Mouse (Mus musculus): ENCODE data around the gene Ubxn2a. TPM values are rescaled to one million over a fixed set of nuclear protein-coding genes. Genes with fewer than 3 reads are reported as not detected.

Gene Ubxn2a
- polyA plus RNA-seq, 1 experiment: 18.0 TPM

DNA sequence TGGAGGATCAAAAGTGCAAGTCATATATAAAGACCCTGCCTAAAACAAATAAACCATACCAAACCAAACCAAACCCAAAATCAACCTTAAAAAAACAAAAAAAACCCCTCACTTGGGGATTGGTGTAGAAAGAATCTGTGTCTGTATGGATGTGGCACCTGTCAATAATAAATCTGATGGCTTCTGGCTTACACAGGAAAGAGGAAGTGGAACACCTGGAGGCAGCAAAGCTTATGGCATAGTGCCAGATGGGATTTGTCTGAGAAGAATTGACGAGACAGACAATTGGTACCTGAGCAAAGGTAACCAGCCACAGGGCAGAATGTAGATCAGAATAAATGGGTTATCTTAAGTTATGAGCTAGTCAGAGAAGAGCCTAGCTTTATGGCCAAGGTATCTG is 22.4 kb downstream of the Ubxn2a start:
- no peak overlapping the region for H3K27ac ChIP-seq (ENCODE audit: insufficient read depth, low read length)
- H3K4me3 ChIP-seq (ENCODE audit: insufficient read depth, low read length): no peak overlapping the region
- no peaks in the 10 kb centered on the region for H3K4me1 ChIP-seq (ENCODE audit: control insufficient read depth, insufficient read depth, low read length)
- TF ChIP-seq POLR2A (IDR thresholded peaks at IDR 0.05; ENCODE audit: low read depth, low read length) (no peak), CTCF (IDR thresholded peaks at IDR 0.05; ENCODE audit: borderline replicate concordance, insufficient read depth, low read length) (no peak)

DNA sequence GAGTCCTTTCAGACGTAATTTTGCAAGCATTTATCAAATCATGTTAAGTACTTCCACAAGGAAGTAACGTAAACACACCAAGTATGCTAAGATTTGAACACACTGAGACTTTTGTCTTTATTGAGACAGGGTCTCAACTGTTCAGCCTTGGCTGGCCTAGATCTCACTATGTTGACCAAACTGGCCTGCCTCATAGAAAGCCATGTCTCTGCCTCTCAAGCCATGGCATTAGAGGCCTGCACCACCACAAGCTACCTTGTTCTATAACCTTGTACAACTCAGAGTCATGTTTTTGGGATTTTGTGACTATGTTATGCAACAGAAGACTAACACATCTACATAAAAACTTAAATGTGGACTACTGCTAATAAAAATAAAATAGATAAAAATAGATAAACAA is 25.4 kb downstream of the Ubxn2a start:
- Histone ChIP-seq H3K4me3 (ENCODE audit: insufficient read depth, low read length) (no peak overlapping the region), H3K27ac (ENCODE audit: insufficient read depth, low read length) (no peak overlapping the region), H3K4me1 (ENCODE audit: control insufficient read depth, insufficient read depth, low read length) (no peaks in the 10 kb centered on the region)
- no peak for TF ChIP-seq CTCF (IDR thresholded peaks at IDR 0.05; ENCODE audit: borderline replicate concordance, insufficient read depth, low read length)
- TF ChIP-seq POLR2A (IDR thresholded peaks at IDR 0.05; ENCODE audit: low read depth, low read length): no peak

DNA sequence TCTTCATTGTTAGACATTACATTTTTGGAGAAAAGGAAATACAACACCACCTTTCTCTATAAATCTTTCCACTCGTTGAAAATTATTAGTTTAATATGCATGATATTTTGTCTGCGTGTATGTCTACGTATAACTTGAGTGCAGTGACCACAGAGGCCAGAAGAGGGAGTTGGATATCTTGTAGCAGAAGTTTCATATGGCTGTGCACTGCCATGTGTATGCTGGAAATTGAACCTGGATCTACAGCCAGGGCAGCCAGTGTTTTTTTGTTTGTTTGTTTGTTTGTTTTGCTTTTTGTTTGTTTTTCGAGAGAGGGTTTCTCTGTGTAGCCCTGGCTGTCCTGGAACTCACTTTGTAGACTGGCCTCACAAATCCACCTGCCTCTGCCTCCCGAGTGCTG is 28.5 kb downstream of the Ubxn2a start:
- Histone ChIP-seq H3K4me3 (ENCODE audit: insufficient read depth, low read length) (no peak overlapping the region), H3K27ac (ENCODE audit: insufficient read depth, low read length) (no peak overlapping the region), H3K4me1 (ENCODE audit: control insufficient read depth, insufficient read depth, low read length) (no peaks in the 10 kb centered on the region)
- TF ChIP-seq CTCF (IDR thresholded peaks at IDR 0.05; ENCODE audit: borderline replicate concordance, insufficient read depth, low read length) (no peak), POLR2A (IDR thresholded peaks at IDR 0.05; ENCODE audit: low read depth, low read length) (no peak)

DNA sequence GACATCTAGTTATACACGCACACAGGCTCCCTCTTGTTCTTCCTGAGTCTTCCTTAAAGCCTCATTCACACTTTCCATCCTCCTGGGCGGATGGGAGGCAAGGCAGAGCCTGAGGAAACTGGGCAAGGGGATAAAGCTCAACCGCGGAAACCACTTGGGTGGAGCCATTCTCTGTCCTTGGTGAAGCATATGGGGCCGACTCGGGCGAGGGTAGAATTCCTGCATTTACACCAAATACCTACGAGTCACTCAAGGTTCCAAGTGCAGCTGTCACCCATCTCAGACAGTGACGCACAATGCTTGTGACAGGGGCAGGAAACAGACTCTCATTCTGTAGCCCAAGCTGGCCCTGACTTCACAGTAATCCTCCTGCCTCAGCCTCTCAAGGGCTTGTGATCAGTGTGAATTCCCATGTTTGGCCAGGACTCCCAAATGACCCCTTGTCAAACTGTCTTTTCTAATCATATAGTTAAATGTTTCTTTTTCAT is 29.2 kb downstream of the Ubxn2a start:
- Histone ChIP-seq H3K4me3 (ENCODE audit: insufficient read depth, low read length) (no peak overlapping the region), H3K27ac (ENCODE audit: insufficient read depth, low read length) (no peak overlapping the region), H3K4me1 (ENCODE audit: control insufficient read depth, insufficient read depth, low read length) (no peaks in the 10 kb centered on the region)
- no peak for TF ChIP-seq POLR2A (IDR thresholded peaks at IDR 0.05; ENCODE audit: low read depth, low read length)
- no peak for TF ChIP-seq CTCF (IDR thresholded peaks at IDR 0.05; ENCODE audit: borderline replicate concordance, insufficient read depth, low read length)

DNA sequence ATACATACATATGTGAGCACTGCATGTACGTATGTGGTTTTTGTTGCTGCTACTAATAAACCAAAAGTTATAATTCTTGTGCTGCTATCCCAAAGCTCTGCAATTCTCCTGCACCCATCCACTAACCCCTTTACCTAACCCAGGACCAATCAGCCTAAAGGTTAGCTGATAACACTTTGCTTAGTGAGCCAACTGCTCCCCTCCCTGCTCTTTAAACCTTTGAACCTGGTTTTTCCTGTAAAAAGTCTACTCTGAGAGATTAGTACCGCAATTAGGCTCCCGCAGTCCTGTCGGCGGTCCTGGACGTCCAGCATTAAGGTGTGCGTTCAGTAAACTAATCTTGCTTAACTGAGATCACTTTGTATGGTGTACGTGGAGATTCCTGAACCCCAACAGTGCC is 31.9 kb downstream of the Ubxn2a start:
- Histone ChIP-seq H3K4me1 (ENCODE audit: control insufficient read depth, insufficient read depth, low read length) (no peaks in the 10 kb centered on the region), H3K4me3 (ENCODE audit: insufficient read depth, low read length) (no peak overlapping the region), H3K27ac (ENCODE audit: insufficient read depth, low read length) (no peak overlapping the region)
- TF ChIP-seq CTCF (IDR thresholded peaks at IDR 0.05; ENCODE audit: borderline replicate concordance, insufficient read depth, low read length) (no peak), POLR2A (IDR thresholded peaks at IDR 0.05; ENCODE audit: low read depth, low read length) (no peak)

DNA sequence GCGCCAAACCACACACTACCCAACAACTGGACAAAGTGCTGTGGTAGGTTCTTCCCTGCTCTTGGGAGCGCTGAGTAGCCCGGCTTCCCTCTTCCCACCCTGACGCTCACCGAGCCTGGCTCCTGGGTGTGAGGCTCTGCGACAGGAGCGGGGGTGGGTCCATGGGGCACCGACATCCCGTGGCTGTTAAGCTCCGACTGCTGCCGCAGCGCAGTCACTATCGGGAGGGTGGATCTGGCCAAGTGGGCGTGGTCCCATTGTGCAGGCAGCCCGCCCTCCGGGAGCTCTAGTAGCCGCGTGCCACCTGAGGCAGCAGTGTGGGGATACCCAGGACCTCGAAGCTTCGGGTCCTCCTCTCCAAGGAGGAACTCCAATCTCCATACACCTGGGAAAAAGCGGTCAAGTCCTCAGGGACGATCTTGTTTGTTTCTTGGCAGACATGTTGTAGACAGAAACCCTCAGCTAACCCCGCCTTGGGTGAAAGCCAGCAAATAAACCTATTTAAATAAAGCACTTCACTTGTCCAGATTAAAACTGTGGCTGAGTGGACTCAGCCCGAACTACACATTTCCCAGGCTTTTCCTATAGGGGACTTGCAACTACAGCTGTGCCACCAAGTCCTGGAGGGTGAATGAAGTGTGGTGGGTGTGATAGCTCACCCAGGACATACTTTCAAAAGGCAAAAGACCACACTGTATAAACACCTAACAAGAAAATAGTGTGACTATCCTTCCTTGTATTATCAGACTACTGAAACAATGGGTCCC is 33.2 kb downstream of the Ubxn2a start, which contains the start of gene Mfsd2b:
Gene Mfsd2b, minus strand, starts transcription at position 199 of the 767 bp plus-strand sequence.
- peak within 1 kb of the TSS; percentile 21; the same call in 1 of the 2 replicates for H3K4me3 ChIP-seq (ENCODE audit: insufficient read depth, low read length)
- no peaks in the 10 kb centered on the region for H3K4me1 ChIP-seq (ENCODE audit: control insufficient read depth, insufficient read depth, low read length)
- no peak within 1 kb of the TSS for H3K27ac ChIP-seq (ENCODE audit: insufficient read depth, low read length)
- TF ChIP-seq CTCF (IDR thresholded peaks at IDR 0.05; ENCODE audit: borderline replicate concordance, insufficient read depth, low read length): no peak
- no peak for TF ChIP-seq POLR2A (IDR thresholded peaks at IDR 0.05; ENCODE audit: low read depth, low read length)

DNA sequence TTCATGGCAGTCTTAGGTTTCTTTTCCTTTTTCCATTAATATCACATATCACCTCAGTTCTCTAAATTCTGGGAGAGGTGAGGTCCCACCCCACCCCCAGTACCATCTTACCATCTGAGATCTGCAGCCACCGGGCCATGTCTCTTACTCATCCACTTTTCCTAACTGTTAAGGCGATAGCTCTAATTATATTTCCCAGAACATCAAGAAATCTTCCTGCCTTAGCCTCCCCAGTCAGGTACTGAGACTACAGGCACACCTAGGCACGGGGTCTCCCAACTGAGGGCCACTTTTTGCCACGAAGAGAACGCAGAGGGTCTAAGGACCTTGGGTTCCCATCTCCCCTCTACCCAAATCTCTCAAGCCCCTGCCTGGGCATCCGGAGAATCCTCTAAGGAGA is 34.0 kb downstream of the Ubxn2a start:
- no peak for TF ChIP-seq POLR2A (IDR thresholded peaks at IDR 0.05; ENCODE audit: low read depth, low read length)
- no peak for TF ChIP-seq CTCF (IDR thresholded peaks at IDR 0.05; ENCODE audit: borderline replicate concordance, insufficient read depth, low read length)
- Histone ChIP-seq H3K4me1 (ENCODE audit: control insufficient read depth, insufficient read depth, low read length) (no peaks in the 10 kb centered on the region), H3K27ac (ENCODE audit: insufficient read depth, low read length) (no peak overlapping the region), H3K4me3 (ENCODE audit: insufficient read depth, low read length) (no peak overlapping the region)

DNA sequence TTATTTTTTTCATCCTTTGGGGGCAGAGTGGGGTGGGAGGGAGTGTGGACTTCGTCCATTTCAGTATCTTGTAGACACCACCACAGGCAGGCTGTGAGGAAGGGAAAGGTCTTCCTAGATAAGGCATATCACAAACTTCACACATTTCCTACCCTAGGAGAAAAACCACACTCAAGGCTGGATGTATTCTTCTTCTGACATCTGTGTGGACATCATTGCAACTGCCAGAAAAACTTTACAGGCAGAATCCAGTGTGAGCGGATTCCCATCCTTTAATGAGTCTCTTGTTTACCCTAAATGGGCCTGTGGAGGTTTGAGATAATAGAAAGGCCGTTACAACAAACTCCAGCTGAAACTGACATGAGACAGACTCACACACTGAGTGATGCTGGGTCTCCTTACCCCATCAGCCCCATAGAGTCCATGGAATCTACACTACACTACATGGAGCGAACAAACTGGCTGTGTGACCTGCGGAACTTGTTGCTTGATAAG is 34.5 kb downstream of the Ubxn2a start:
- Histone ChIP-seq H3K4me1 (ENCODE audit: control insufficient read depth, insufficient read depth, low read length) (no peaks in the 10 kb centered on the region), H3K27ac (ENCODE audit: insufficient read depth, low read length) (no peak overlapping the region), H3K4me3 (ENCODE audit: insufficient read depth, low read length) (no peak overlapping the region)
- TF ChIP-seq CTCF (IDR thresholded peaks at IDR 0.05; ENCODE audit: borderline replicate concordance, insufficient read depth, low read length) (no peak), POLR2A (IDR thresholded peaks at IDR 0.05; ENCODE audit: low read depth, low read length) (no peak)

DNA sequence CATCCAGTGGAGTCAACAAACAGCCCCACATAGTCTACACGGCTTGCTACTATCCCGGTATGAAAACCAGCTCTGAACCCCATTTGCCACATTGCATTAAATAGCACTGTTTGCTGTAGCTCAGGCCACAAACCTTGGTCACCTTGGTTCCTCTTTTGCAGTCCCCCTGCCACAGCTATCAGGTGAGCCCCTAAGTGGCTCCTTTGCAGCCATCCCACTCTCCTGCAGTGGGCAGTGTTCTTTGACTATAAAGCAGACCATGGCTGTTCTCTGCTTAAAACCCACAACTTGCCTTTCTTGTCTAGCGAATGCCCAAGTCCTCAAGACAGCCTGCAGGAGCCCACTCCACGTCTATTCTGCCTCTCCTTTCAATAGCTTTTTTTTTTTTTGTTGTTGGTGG is 35.2 kb downstream of the Ubxn2a start:
- Histone ChIP-seq H3K27ac (ENCODE audit: insufficient read depth, low read length) (no peak overlapping the region), H3K4me1 (ENCODE audit: control insufficient read depth, insufficient read depth, low read length) (no peaks in the 10 kb centered on the region), H3K4me3 (ENCODE audit: insufficient read depth, low read length) (no peak overlapping the region)
- TF ChIP-seq POLR2A (IDR thresholded peaks at IDR 0.05; ENCODE audit: low read depth, low read length) (no peak), CTCF (IDR thresholded peaks at IDR 0.05; ENCODE audit: borderline replicate concordance, insufficient read depth, low read length) (no peak)

DNA sequence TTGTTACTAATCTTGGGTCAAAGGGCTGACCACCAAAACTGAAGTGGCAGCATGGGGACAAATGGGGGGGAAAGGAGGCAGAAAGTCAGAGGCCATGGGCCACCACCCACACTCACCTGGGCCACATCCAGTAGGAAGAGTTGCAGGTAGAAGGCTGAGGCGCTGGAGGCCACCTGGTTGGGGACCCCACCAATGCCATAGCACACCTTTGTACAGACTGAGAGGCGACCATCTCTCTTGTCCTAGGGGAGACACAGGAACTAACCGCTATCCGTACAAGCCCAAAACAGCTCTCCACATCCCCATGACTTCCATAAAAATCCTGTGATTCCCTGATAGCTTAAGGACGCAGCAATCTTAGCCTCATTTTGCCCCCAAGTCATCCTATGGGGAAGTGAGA is 36.2 kb downstream of the Ubxn2a start:
- no peaks in the 10 kb centered on the region for H3K4me1 ChIP-seq (ENCODE audit: control insufficient read depth, insufficient read depth, low read length)
- no peak overlapping the region for H3K27ac ChIP-seq (ENCODE audit: insufficient read depth, low read length)
- TF ChIP-seq POLR2A (IDR thresholded peaks at IDR 0.05; ENCODE audit: low read depth, low read length) (no peak), CTCF (IDR thresholded peaks at IDR 0.05; ENCODE audit: borderline replicate concordance, insufficient read depth, low read length) (no peak)
- H3K4me3 ChIP-seq (ENCODE audit: insufficient read depth, low read length): no peak overlapping the region
